Comparison of ENCODE assay signal across 12 mouse cellular contexts in genomic region chr17:87608841-87609240, GRCm38 (mm10). TPM values are rescaled to one million over a fixed set of nuclear protein-coding genes. Genes with fewer than 3 reads are reported as not detected.
DNase-seq lines count a peak whose midpoint lies in the region; ATAC-seq and TF ChIP-seq lines count a peak whose summit lies in the region.
"Had no signal": no experiment of that assay in that cellular context is flagged by ENCODE, and none has a peak within 500 bp of the region (broad histone marks: within the 10 kb centered on the region; RNA-seq: fewer than 3 reads in every experiment).

No protein-coding gene starts in this region.

- intact Hi-C loops in heart, adult 2 months (cut with DNase I), result no loop called here

- no peak for DNase-seq in heart, postnatal 0 days (ENCODE audit: low spot score)
- DNase-seq in heart, adult 2 months, result no peak
- DNase-seq in retina, postnatal 1 day, result no peak
- no peak for DNase-seq in right cerebral cortex, postnatal 14 days
- DNase-seq in adrenal gland, postnatal 4 days (ENCODE audit: low spot score in 2 of 2), result no peak
- DNase-seq: heart, adult 18-20 months; thymus, postnatal 4 days had no signal

- no peak for ATAC-seq in heart, postnatal 0 days (ENCODE audit: insufficient read depth, low read depth)
- ATAC-seq in hindbrain, embryonic 13.5 days (ENCODE audit: low FRiP score), result no peak
- ATAC-seq in midbrain, embryonic 16.5 days, result no peak
- ATAC-seq: liver, embryonic 12.5 days had no signal

- H3K9ac ChIP-seq in heart, postnatal 0 days (replicated peaks; ENCODE audit: low read depth, low read length), result no peak overlapping the region
- H3K9ac ChIP-seq in heart, adult 2 months (ENCODE audit: low read depth, low read length), result no peak overlapping the region
- H3K9ac ChIP-seq in hindbrain, embryonic 13.5 days, result no peak overlapping the region
- H3K9ac ChIP-seq in midbrain, embryonic 16.5 days (ENCODE audit: low read depth, low read length), result no peak overlapping the region
- H3K9ac ChIP-seq: liver, embryonic 12.5 days; midbrain, embryonic 12.5 days had no signal

- TF ChIP-seq CTCF in heart, postnatal 0 days (IDR thresholded peaks at IDR 0.05; ENCODE audit: low read depth), result no peak
- no peak for TF ChIP-seq CTCF in heart, adult 2 months (IDR thresholded peaks at IDR 0.05)
- no peak for TF ChIP-seq CTCF in E14TG2a.4 (conservative IDR thresholded peaks at IDR 0.05; ENCODE audit: low read length)

- TF ChIP-seq EP300 in heart, postnatal 0 days (IDR thresholded peaks at IDR 0.05; ENCODE audit: low read depth), result no peak
- TF ChIP-seq EP300 in heart, adult 2 months (IDR thresholded peaks at IDR 0.05; ENCODE audit: insufficient read depth, low read depth, low read length), result no peak

- H3K36me3 ChIP-seq in heart, postnatal 0 days (replicated peaks; ENCODE audit: control insufficient read depth, insufficient read depth, low read length), result no peaks in the 10 kb centered on the region
- no peaks in the 10 kb centered on the region for H3K36me3 ChIP-seq in heart, adult 2 months (ENCODE audit: control insufficient read depth, insufficient read depth, low read length)
- no peaks in the 10 kb centered on the region for H3K36me3 ChIP-seq in E14TG2a.4 (ENCODE audit: insufficient read depth, low read length)
- H3K36me3 ChIP-seq in hindbrain, embryonic 13.5 days, result no peaks in the 10 kb centered on the region
- H3K36me3 ChIP-seq in midbrain, embryonic 16.5 days (ENCODE audit: control insufficient read depth, insufficient read depth, low read length), result no peaks in the 10 kb centered on the region
- H3K36me3 ChIP-seq: liver, embryonic 12.5 days; midbrain, embryonic 12.5 days had no signal

- TF ChIP-seq POLR2A in heart, adult 2 months (IDR thresholded peaks at IDR 0.05; ENCODE audit: insufficient read depth, low read depth, low read length), result no peak

- WGBS in heart, postnatal 0 days, result 83% methylated on average over 8 of the region's 8 CpGs
- WGBS in heart, adult 2 months, result 85% methylated on average over 8 of the region's 8 CpGs
- 87% methylated on average over 8 of the region's 8 CpGs for WGBS in hindbrain, embryonic 13.5 days
- WGBS in midbrain, embryonic 16.5 days, result 81% methylated on average over 8 of the region's 8 CpGs

- H3K4me1 ChIP-seq in heart, postnatal 0 days (ENCODE audit: control insufficient read depth, insufficient read depth), result peaks cover 6% of the 10 kb centered on the region; the same call in 1 of the 2 replicates
- H3K4me1 ChIP-seq in heart, adult 2 months (ENCODE audit: control insufficient read depth, insufficient read depth, low read length), result no peaks in the 10 kb centered on the region
- peaks cover 51% of the 10 kb centered on the region for H3K4me1 ChIP-seq in E14TG2a.4 (replicated peaks; ENCODE audit: low read depth, low read length)
- peaks cover 22% of the 10 kb centered on the region for H3K4me1 ChIP-seq in hindbrain, embryonic 13.5 days (replicated peaks)
- peaks cover 7% of the 10 kb centered on the region; the same call in 1 of the 2 replicates for H3K4me1 ChIP-seq in midbrain, embryonic 16.5 days (ENCODE audit: control insufficient read depth, insufficient read depth, low read length)

- H3K27ac ChIP-seq in heart, postnatal 0 days (ENCODE audit: low read depth), result no peak overlapping the region
- no peak overlapping the region for H3K27ac ChIP-seq in heart, adult 2 months
- H3K27ac ChIP-seq in hindbrain, embryonic 13.5 days, result no peak overlapping the region
- H3K27ac ChIP-seq in midbrain, embryonic 16.5 days (ENCODE audit: low read length), result no peak overlapping the region
- H3K27ac ChIP-seq: liver, embryonic 12.5 days; midbrain, embryonic 12.5 days had no signal

- no peak overlapping the region for H3K4me3 ChIP-seq in heart, postnatal 0 days (ENCODE audit: low read depth, low read length)
- no peak overlapping the region for H3K4me3 ChIP-seq in heart, adult 2 months
- H3K4me3 ChIP-seq in E14TG2a.4 (replicated peaks; ENCODE audit: low read length), result peak overlapping the region; percentile 60; the same call in 1 of the 2 replicates
- H3K4me3 ChIP-seq in hindbrain, embryonic 13.5 days, result no peak overlapping the region
- H3K4me3 ChIP-seq in midbrain, embryonic 16.5 days (ENCODE audit: low read depth, low read length), result no peak overlapping the region

- H3K9me3 ChIP-seq in heart, postnatal 0 days (replicated peaks; ENCODE audit: control insufficient read depth, low read length), result no peaks in the 10 kb centered on the region
- H3K9me3 ChIP-seq in E14TG2a.4 (ENCODE audit: low read length), result no peaks in the 10 kb centered on the region
- no peaks in the 10 kb centered on the region for H3K9me3 ChIP-seq in hindbrain, embryonic 13.5 days
- no peaks in the 10 kb centered on the region for H3K9me3 ChIP-seq in midbrain, embryonic 16.5 days (replicated peaks; ENCODE audit: control insufficient read depth, low read length, poor library complexity, severe bottlenecking)
- H3K9me3 ChIP-seq: liver, embryonic 12.5 days; midbrain, embryonic 12.5 days had no signal

- H3K79me2 ChIP-seq in heart, adult 2 months (replicated peaks; ENCODE audit: control insufficient read depth, insufficient read depth, low read length), result no peaks in the 10 kb centered on the region

- no peaks in the 10 kb centered on the region for H3K27me3 ChIP-seq in heart, postnatal 0 days (ENCODE audit: control insufficient read depth, insufficient read depth, low read length)
- no peaks in the 10 kb centered on the region for H3K27me3 ChIP-seq in heart, adult 2 months (ENCODE audit: control insufficient read depth, insufficient read depth, low read length)
- no peaks in the 10 kb centered on the region for H3K27me3 ChIP-seq in E14TG2a.4 (ENCODE audit: insufficient read depth, low read length)
- H3K27me3 ChIP-seq in hindbrain, embryonic 13.5 days, result no peaks in the 10 kb centered on the region
- no peaks in the 10 kb centered on the region for H3K27me3 ChIP-seq in midbrain, embryonic 16.5 days (ENCODE audit: control insufficient read depth, insufficient read depth, low read depth, low read length)
- H3K27me3 ChIP-seq: midbrain, embryonic 12.5 days had no signal

- H3K4me2 ChIP-seq in heart, postnatal 0 days (ENCODE audit: low read depth, low read length), result peak overlapping the region; percentile 56; the same call in 1 of the 2 replicates
- peak overlapping the region; percentile 56; the same call in 1 of the 2 replicates for H3K4me2 ChIP-seq in hindbrain, embryonic 13.5 days
- H3K4me2 ChIP-seq in midbrain, embryonic 16.5 days (ENCODE audit: low read length), result peak overlapping the region; percentile 52; the same call in 1 of the 2 replicates

RNA-seq across cellular contexts. Expression of gene Epcam, which starts 26.9 kb away (rescaled TPM):
- total RNA-seq in heart, postnatal 0 days (2014; rRNA removed; ENCODE audit: low replicate concordance), result not detected in 2 replicates
- polyA plus RNA-seq in heart, postnatal 0 days (2015; fragmentation: Nextera tagmentation; extraction: Ambion mirVana), result 0.20 and 1.4 TPM in 2 replicates
- not detected for total RNA-seq in heart, adult 2 months (2021)
- polyA plus RNA-seq in heart, adult 2 months (2012; rRNA removed), result 0.86 TPM in 1 of 2 replicates, not detected in the other
- polyA plus RNA-seq in hindbrain, embryonic 13.5 days (2015; fragmentation: Nextera tagmentation; extraction: Ambion mirVana), result 3.5 and 4.4 TPM in 2 replicates
- 3.3 and 4.1 TPM in 2 replicates for polyA plus RNA-seq in midbrain, embryonic 16.5 days (2015; fragmentation: Nextera tagmentation; extraction: Ambion mirVana)
- total RNA-seq in adrenal gland, postnatal 4 days (2021), result 10 to 100 TPM in 1 of 2 experiments, under 1 TPM in 1; 0.79 to 22.1 TPM
